Mouse (Mus musculus) limb, embryonic 14.5 days (tissue): ENCODE measurements around the gene Shisa4. TPM values are rescaled to one million over a fixed set of nuclear protein-coding genes. Genes with fewer than 3 reads are reported as not detected.

Source experiments
- ATAC-seq: fragments of 200-750 bp; cut with Nextera tagmentation; 2 replicates; pipeline ENCODE4 v1.8.0; 2017; ENCODE audit warnings: low read depth, moderate number of reproducible peaks, moderate TSS enrichment; ENCODE audit not compliant: low FRiP score
- DNase-seq: peaks from one replicate; pipeline ENCODE4 v3.0.0-alpha.2; 2015; ENCODE audit warnings: low spot score
- H3K27ac ChIP-seq: fragments of 300-500 bp; sonication (generic); replicated peaks from 2 replicates; pipeline ENCODE4 v1.5.1; 2014; ENCODE audit warnings: low read depth, mild to moderate bottlenecking, low read length, moderate library complexity, mixed read lengths
- H3K27me3 ChIP-seq: fragments of 300-500 bp; sonication (generic); 2 replicates; pipeline ENCODE4 v1.6.1; 2014; ENCODE audit warnings: low read length, mixed read lengths; ENCODE audit not compliant: control insufficient read depth, insufficient read depth
- H3K36me3 ChIP-seq: fragments of 300-500 bp; sonication (generic); 2 replicates; pipeline ENCODE4 v1.6.1; 2014; ENCODE audit warnings: mild to moderate bottlenecking, low read length, moderate library complexity, mixed read lengths; ENCODE audit not compliant: control insufficient read depth, insufficient read depth
- H3K4me1 ChIP-seq: fragments of 300-500 bp; sonication (generic); 2 replicates; pipeline ENCODE4 v1.6.1; 2014; ENCODE audit warnings: antibody characterized with exemption, low read length, mixed read lengths; ENCODE audit not compliant: control insufficient read depth, insufficient read depth
- H3K4me2 ChIP-seq: fragments of 300-500 bp; sonication (generic); replicated peaks from 2 replicates; pipeline ENCODE4 v1.6.1; 2014; ENCODE audit warnings: low read depth, mild to moderate bottlenecking, low read length, moderate library complexity; ENCODE audit not compliant: severe bottlenecking
- H3K4me3 ChIP-seq: fragments of 300-500 bp; sonication (generic); replicated peaks from 2 replicates; pipeline ENCODE4 v1.5.1; 2014; ENCODE audit warnings: low read length
- H3K9ac ChIP-seq: fragments of 300-500 bp; sonication (generic); 2 replicates; pipeline ENCODE4 v1.6.1; 2014; ENCODE audit warnings: mild to moderate bottlenecking, low read depth, low read length, moderate library complexity; ENCODE audit not compliant: severe bottlenecking
- H3K9me3 ChIP-seq: fragments of 300-500 bp; sonication (generic); 2 replicates; pipeline ENCODE4 v1.6.1; 2016; ENCODE audit warnings: low read length; ENCODE audit not compliant: control insufficient read depth
- POLR2A ChIP-seq: fragments of 200-500 bp; IDR thresholded peaks from 2 replicates; pipeline ENCODE4 v1.8.0; 2012; ENCODE audit warnings: inconsistent platforms, mild to moderate bottlenecking, moderate library complexity, borderline replicate concordance; ENCODE audit not compliant: insufficient read depth, insufficient read length; ENCODE audit errors: extremely low read depth
- WGBS: fragments of 180-500 bp; shearing (Covaris S2); extraction: QIAGEN DNeasy Blood & Tissue Kit; methylation state at CpG from one replicate; pipeline ENCODE4 v1.1.7; 2014; 5-methylcytosine and 5-hydroxymethylcytosine counted together
- polyA plus RNA-seq, 2 experiments: library from polyadenylated mRNA; depleted of rRNA in 1 of 2; stranded (reverse) in 1 of 2; unstranded in 1 of 2; fragments of >200 nt; fragmentation: Nextera tagmentation in 1 of 2; extraction: Ambion mirVana in 1 of 2; gene quantifications; 2 replicates each; pipeline versions ENCODE4 v1.2.1 to v1.2.3; 2012 to 2014

Gene Shisa4
- polyA plus RNA-seq, 2 experiments, result 25.9 to 26.5 TPM

- Histone ChIP-seq H3K27ac (no peak overlapping the region), H3K4me2 (no peak overlapping the region), H3K9ac (no peak overlapping the region), H3K4me3 (no peak overlapping the region), H3K9me3 (no peaks in the 10 kb centered on the region), H3K4me1 (peaks cover 3% of the 10 kb centered on the region; the same call in 1 of the 2 replicates), H3K27me3 (no peaks in the 10 kb centered on the region), H3K36me3 (no peaks in the 10 kb centered on the region)
- no peak for ATAC-seq
- TF ChIP-seq POLR2A, result no peak
- DNase-seq, result no peak
- WGBS, result 51% methylated on average over 4 of the region's 4 CpGs
Observed at GRCm38 (mm10) chr1:135347498-135348169, 27.4 kb downstream of the Shisa4 start.

GRCm38 (mm10) chr1:135346891-135347290 lies 28.1 kb downstream of the Shisa4 start:
- Histone ChIP-seq H3K4me2 (no peak overlapping the region), H3K27ac (no peak overlapping the region), H3K27me3 (no peaks in the 10 kb centered on the region), H3K9ac (no peak overlapping the region), H3K9me3 (no peaks in the 10 kb centered on the region), H3K36me3 (no peaks in the 10 kb centered on the region), H3K4me1 (peaks cover 3% of the 10 kb centered on the region; the same call in 1 of the 2 replicates), H3K4me3 (no peak overlapping the region)
- ATAC-seq, result no peak
- DNase-seq, result no peak
- 68% methylated on average over 3 of the region's 3 CpGs for WGBS
- no peak for TF ChIP-seq POLR2A

GRCm38 (mm10) chr1:135344026-135344425 lies 31.0 kb downstream of the Shisa4 start:
- WGBS, result 57% methylated on average over 4 of the region's 4 CpGs
- Histone ChIP-seq H3K4me1 (peaks cover 3% of the 10 kb centered on the region; the same call in 1 of the 2 replicates), H3K4me3 (no peak overlapping the region), H3K9ac (no peak overlapping the region), H3K4me2 (no peak overlapping the region), H3K36me3 (no peaks in the 10 kb centered on the region), H3K27me3 (no peaks in the 10 kb centered on the region), H3K9me3 (no peaks in the 10 kb centered on the region), H3K27ac (no peak overlapping the region)
- ATAC-seq (no peak), DNase-seq (no peak)
- no peak for TF ChIP-seq POLR2A

GRCm38 (mm10) chr1:135341947-135342346 lies 33.1 kb downstream of the Shisa4 start:
- Histone ChIP-seq H3K4me1 (no peaks in the 10 kb centered on the region), H3K4me2 (no peak overlapping the region), H3K36me3 (no peaks in the 10 kb centered on the region), H3K27me3 (no peaks in the 10 kb centered on the region), H3K9me3 (no peaks in the 10 kb centered on the region), H3K4me3 (no peak overlapping the region), H3K9ac (no peak overlapping the region), H3K27ac (no peak overlapping the region)
- ATAC-seq (no peak), DNase-seq (no peak)
- TF ChIP-seq POLR2A, result no peak
- WGBS, result 79% methylated on average over 8 of the region's 8 CpGs

GRCm38 (mm10) chr1:135330578-135330977 lies 44.5 kb downstream of the Shisa4 start:
- ATAC-seq (no peak), DNase-seq (no peak)
- WGBS, result 56% methylated on average over 6 of the region's 6 CpGs
- no peaks in the 10 kb centered on the region for H3K9me3 ChIP-seq
- no peak for TF ChIP-seq POLR2A
- H3K4me3 ChIP-seq, result no peak overlapping the region
- H3K27me3 ChIP-seq, result no peaks in the 10 kb centered on the region
- no peaks in the 10 kb centered on the region for H3K36me3 ChIP-seq
- H3K4me2 ChIP-seq, result no peak overlapping the region
- H3K27ac ChIP-seq, result no peak overlapping the region
- H3K9ac ChIP-seq, result no peak overlapping the region
- no peaks in the 10 kb centered on the region for H3K4me1 ChIP-seq

- 67% methylated on average over 5 of the region's 5 CpGs for WGBS
- TF ChIP-seq POLR2A, result no peak
Observed at GRCm38 (mm10) chr1:135328368-135328767, 46.7 kb downstream of the Shisa4 start.

More at GRCm38 (mm10) chr1:135328368-135328767, 46.7 kb downstream of the Shisa4 start:
- no peak overlapping the region for H3K4me3 ChIP-seq
- no peaks in the 10 kb centered on the region for H3K36me3 ChIP-seq
- no peaks in the 10 kb centered on the region for H3K9me3 ChIP-seq
- H3K9ac ChIP-seq, result no peak overlapping the region
- H3K27me3 ChIP-seq, result no peaks in the 10 kb centered on the region
- peaks cover 9% of the 10 kb centered on the region; the same call in 1 of the 2 replicates for H3K4me1 ChIP-seq
- no peak overlapping the region for H3K27ac ChIP-seq
- H3K4me2 ChIP-seq, result no peak overlapping the region
- no peak for ATAC-seq
- no peak for DNase-seq
